Comparison of ENCODE assay signal across 32 mouse cellular contexts in genomic region chr13:21162591-21162990, GRCm38 (mm10). TPM values are rescaled to one million over a fixed set of nuclear protein-coding genes. Genes with fewer than 3 reads are reported as not detected.
"Had no signal": no experiment of that assay in that cellular context is flagged by ENCODE, and none has a peak within 500 bp of the region (broad histone marks: within the 10 kb centered on the region; RNA-seq: fewer than 3 reads in every experiment).

No protein-coding gene starts in this region.

- H3K9ac ChIP-seq: limb, embryonic 12.5 days; limb, embryonic 15.5 days; liver, embryonic 12.5 days; liver, embryonic 15.5 days; neural tube, embryonic 12.5 days; neural tube, embryonic 15.5 days had no signal

- H3K36me3 ChIP-seq: limb, embryonic 12.5 days; limb, embryonic 15.5 days; liver, embryonic 12.5 days; liver, embryonic 15.5 days; midbrain, embryonic 10.5 days; neural tube, embryonic 12.5 days; neural tube, embryonic 15.5 days had no signal

- H3K4me3 ChIP-seq: layer of hippocampus, adult 2 months; left cerebral cortex, adult 2 months; limb, embryonic 12.5 days; limb, embryonic 15.5 days; liver, embryonic 12.5 days; liver, embryonic 15.5 days; midbrain, embryonic 10.5 days; neural tube, embryonic 12.5 days; neural tube, embryonic 15.5 days had no signal

- DNase-seq: kidney, adult 18-20 months; kidney, adult 9 months; kidney, postnatal 14 days; layer of hippocampus, postnatal 36 days; lung, adult 2 months; lung, postnatal 14 days; lung, postnatal 4 days; midbrain, embryonic 14.5 days; right cerebral cortex, adult 18-20 months; right cerebral cortex, postnatal 14 days; right cerebral cortex, postnatal 4 days; thymus, adult 2 months; thymus, postnatal 14 days; thymus, postnatal 4 days had no signal

- H3K27me3 ChIP-seq: limb, embryonic 15.5 days had no signal

- H3K4me2 ChIP-seq: limb, embryonic 12.5 days; limb, embryonic 15.5 days; liver, embryonic 15.5 days; neural tube, embryonic 12.5 days; neural tube, embryonic 15.5 days had no signal

- H3K27ac ChIP-seq: layer of hippocampus, adult 2 months; left cerebral cortex, adult 2 months; limb, embryonic 12.5 days; limb, embryonic 15.5 days; liver, embryonic 12.5 days; liver, embryonic 15.5 days; midbrain, embryonic 10.5 days; neural tube, embryonic 12.5 days; neural tube, embryonic 15.5 days; stomach, postnatal 0 days had no signal

- ATAC-seq: liver, embryonic 12.5 days had no signal

- H3K9me3 ChIP-seq: limb, embryonic 12.5 days; limb, embryonic 15.5 days; liver, embryonic 12.5 days; liver, embryonic 15.5 days; midbrain, embryonic 10.5 days; neural tube, embryonic 12.5 days; neural tube, embryonic 15.5 days had no signal

RNA-seq across cellular contexts. Expression of gene Olfr1368, which starts 16.9 kb away (rescaled TPM):
- total RNA-seq: layer of hippocampus, adult 2 months; layer of hippocampus, postnatal 10 days; layer of hippocampus, postnatal 36 days; left cerebral cortex, adult 2 months; left cerebral cortex, postnatal 10 days; left cerebral cortex, postnatal 36 days; megakaryocyte progenitor cell, adult 5-6 weeks had no signal
- polyA plus RNA-seq: kidney, embryonic 16.5 days; large intestine, adult 2 months; limb, embryonic 12.5 days; limb, embryonic 15.5 days; liver, embryonic 12.5 days; liver, embryonic 15.5 days; lung, adult 2 months; lung, embryonic 16.5 days; midbrain, embryonic 10.5 days; midbrain, embryonic 14.5 days; neural tube, embryonic 12.5 days; neural tube, embryonic 15.5 days; stomach, embryonic 14.5 days; stomach, postnatal 0 days; thymus, adult 2 months had no signal

RNA-seq across cellular contexts. Expression of gene Olfr263, which starts 33.2 kb away (rescaled TPM):
- total RNA-seq: layer of hippocampus, adult 2 months; layer of hippocampus, postnatal 10 days; layer of hippocampus, postnatal 36 days; left cerebral cortex, adult 2 months; left cerebral cortex, postnatal 10 days; left cerebral cortex, postnatal 36 days; megakaryocyte progenitor cell, adult 5-6 weeks had no signal
- polyA plus RNA-seq: kidney, embryonic 16.5 days; large intestine, adult 2 months; limb, embryonic 12.5 days; limb, embryonic 15.5 days; liver, embryonic 12.5 days; liver, embryonic 15.5 days; lung, adult 2 months; lung, embryonic 16.5 days; midbrain, embryonic 10.5 days; midbrain, embryonic 14.5 days; neural tube, embryonic 12.5 days; neural tube, embryonic 15.5 days; stomach, embryonic 14.5 days; stomach, postnatal 0 days; thymus, adult 2 months had no signal

RNA-seq across cellular contexts. Expression of gene Olfr1369-ps1, which starts 51.3 kb away (rescaled TPM):
- total RNA-seq: layer of hippocampus, adult 2 months; layer of hippocampus, postnatal 10 days; layer of hippocampus, postnatal 36 days; left cerebral cortex, adult 2 months; left cerebral cortex, postnatal 10 days; left cerebral cortex, postnatal 36 days; megakaryocyte progenitor cell, adult 5-6 weeks had no signal
- polyA plus RNA-seq: kidney, embryonic 16.5 days; large intestine, adult 2 months; limb, embryonic 12.5 days; lung, adult 2 months; lung, embryonic 16.5 days; midbrain, embryonic 14.5 days; neural tube, embryonic 12.5 days; neural tube, embryonic 15.5 days; stomach, embryonic 14.5 days; thymus, adult 2 months had no signal
